Mouse (Mus musculus): ENCODE measurements at regions not wholly inside any gene's neighbourhood (a gene's known extent, or its start where the extent isn't known, plus 50 kb on each side); places are given as distances from the start of the nearest gene placed in this dataset.

GRCm38 (mm10) chr5:106209543-106209942, 248.4 kb downstream of the Barhl2 start:
- TF ChIP-seq CTCF (IDR thresholded peaks at IDR 0.05; ENCODE audit: low read depth, low read length) (no peak), POLR2A (IDR thresholded peaks at IDR 0.05; ENCODE audit: borderline replicate concordance, low read depth, low read length) (no peak)
